Comparison of ENCODE assay signal across 8 mouse cellular contexts in the genomic region with DNA sequence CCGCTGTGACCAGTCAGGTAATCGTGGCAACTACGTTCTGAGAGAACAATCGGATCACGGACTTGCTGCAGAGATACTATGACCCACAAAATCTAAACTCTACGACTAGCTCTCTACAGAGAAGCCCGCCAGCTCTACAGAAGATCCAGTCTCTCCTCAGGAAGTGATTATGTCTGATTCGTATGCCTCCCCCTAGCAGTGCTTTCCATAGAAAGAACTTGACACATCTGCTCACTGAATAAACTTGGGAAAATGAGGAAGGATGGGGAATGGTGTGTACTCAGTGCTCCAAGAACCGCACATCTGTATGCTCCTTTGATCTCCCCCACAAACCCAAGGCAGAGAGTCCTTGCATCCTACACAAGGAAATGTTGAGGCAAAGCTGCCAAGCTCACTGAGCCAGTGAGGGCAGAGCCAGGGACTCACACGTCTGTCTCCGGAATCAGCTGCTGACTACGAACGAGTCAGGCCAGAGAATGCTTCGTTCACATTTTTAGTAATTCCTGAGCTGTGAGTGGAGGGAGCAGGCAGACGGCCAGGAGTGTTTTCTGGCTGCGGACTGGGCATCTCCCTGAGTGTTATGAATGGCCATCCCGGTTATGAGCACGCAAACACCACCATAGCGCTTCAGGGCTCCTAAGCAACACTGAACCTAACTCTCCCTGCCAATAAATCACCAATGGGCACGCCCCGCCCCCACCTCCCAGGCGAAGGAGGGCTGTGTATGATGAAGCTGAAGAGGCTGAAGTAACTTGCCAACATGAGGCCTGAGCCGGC. TPM values are rescaled to one million over a fixed set of nuclear protein-coding genes. Genes with fewer than 3 reads are reported as not detected.
DNase-seq lines count a peak whose midpoint lies in the region; ATAC-seq lines count a peak whose summit lies in the region.

No protein-coding gene starts in this region.

- peak; percentile 59; the same call in 1 of the 2 replicates for ATAC-seq in hindbrain, embryonic 15.5 days (ENCODE audit: low FRiP score, low read depth)
- no peak for ATAC-seq in hindbrain, embryonic 11.5 days (ENCODE audit: low FRiP score)
- ATAC-seq in midbrain, embryonic 14.5 days (ENCODE audit: low FRiP score, low TSS enrichment): no peak

- H3K27ac ChIP-seq in hindbrain, embryonic 15.5 days (replicated peaks): 0 out of 2 replicates have a peak overlapping the region, but pooled peaks have one; percentile 23
- H3K27ac ChIP-seq in hindbrain, embryonic 11.5 days (ENCODE audit: low read depth, low read length): no peak overlapping the region
- no peak overlapping the region for H3K27ac ChIP-seq in midbrain, embryonic 14.5 days (replicated peaks; ENCODE audit: low read depth, low read length)

- H3K9ac ChIP-seq in hindbrain, embryonic 15.5 days: no peak overlapping the region
- no peak overlapping the region for H3K9ac ChIP-seq in hindbrain, embryonic 11.5 days (ENCODE audit: low read depth, low read length)
- no peak overlapping the region for H3K9ac ChIP-seq in midbrain, embryonic 14.5 days (replicated peaks; ENCODE audit: low read length)

- intact Hi-C loops in heart, postnatal 14 days (cut with DNase I): no loop called here

- DNase-seq in hindbrain, embryonic 11.5 days (ENCODE audit: low spot score): no peak
- DNase-seq in Muller cell, postnatal 12 days (ENCODE audit: inconsistent ontology term): peak; percentile 90
- peak; percentile 77 for DNase-seq in cerebellum, adult 9-10 months
- peak; percentile 47 to 67 for DNase-seq in heart, postnatal 14 days
- DNase-seq in lung, postnatal 25 days (ENCODE audit: low spot score): peak; percentile 50
- DNase-seq in spleen, postnatal 10 days (ENCODE audit: low spot score in 2 of 2): no peak
- DNase-seq in midbrain, embryonic 14.5 days: no peak

- WGBS in hindbrain, embryonic 15.5 days: 75% methylated on average over 23 of the region's 23 CpGs
- WGBS in hindbrain, embryonic 11.5 days: 93% methylated on average over 23 of the region's 23 CpGs
- WGBS in midbrain, embryonic 14.5 days: 88% methylated on average over 23 of the region's 23 CpGs

- H3K4me1 ChIP-seq in hindbrain, embryonic 15.5 days (replicated peaks): peaks cover 20% of the 10 kb centered on the region
- no peaks in the 10 kb centered on the region for H3K4me1 ChIP-seq in hindbrain, embryonic 11.5 days (replicated peaks; ENCODE audit: control insufficient read depth, insufficient read depth, low read length)
- H3K4me1 ChIP-seq in midbrain, embryonic 14.5 days (ENCODE audit: control insufficient read depth, insufficient read depth, low read length): peaks cover under 1% of the 10 kb centered on the region; the same call in 1 of the 2 replicates

- H3K9me3 ChIP-seq in hindbrain, embryonic 15.5 days: no peaks in the 10 kb centered on the region
- H3K9me3 ChIP-seq in hindbrain, embryonic 11.5 days (ENCODE audit: control insufficient read depth, low read length): no peaks in the 10 kb centered on the region
- H3K9me3 ChIP-seq in midbrain, embryonic 14.5 days (ENCODE audit: control insufficient read depth, low read length): no peaks in the 10 kb centered on the region

- H3K4me3 ChIP-seq in hindbrain, embryonic 15.5 days: no peak overlapping the region
- no peak overlapping the region for H3K4me3 ChIP-seq in hindbrain, embryonic 11.5 days (ENCODE audit: low read depth, low read length)
- H3K4me3 ChIP-seq in midbrain, embryonic 14.5 days (replicated peaks; ENCODE audit: low read depth, low read length): no peak overlapping the region

- no peaks in the 10 kb centered on the region for H3K36me3 ChIP-seq in hindbrain, embryonic 15.5 days
- no peaks in the 10 kb centered on the region for H3K36me3 ChIP-seq in hindbrain, embryonic 11.5 days (ENCODE audit: control insufficient read depth, insufficient read depth, low read length)
- 0 out of 2 replicates have a peak, but pooled peaks cover 4% of the 10 kb centered on the region for H3K36me3 ChIP-seq in midbrain, embryonic 14.5 days (ENCODE audit: control insufficient read depth, insufficient read depth, low read length)

- no peaks in the 10 kb centered on the region for H3K27me3 ChIP-seq in hindbrain, embryonic 15.5 days
- H3K27me3 ChIP-seq in hindbrain, embryonic 11.5 days (ENCODE audit: control insufficient read depth, insufficient read depth, low read length): no peaks in the 10 kb centered on the region
- no peaks in the 10 kb centered on the region for H3K27me3 ChIP-seq in midbrain, embryonic 14.5 days (ENCODE audit: control insufficient read depth, insufficient read depth, low read length)

- peak overlapping the region; percentile 16; the same call in 1 of the 2 replicates for H3K4me2 ChIP-seq in hindbrain, embryonic 15.5 days
- no peak overlapping the region for H3K4me2 ChIP-seq in hindbrain, embryonic 11.5 days (replicated peaks; ENCODE audit: low read depth, low read length)
- no peak overlapping the region for H3K4me2 ChIP-seq in midbrain, embryonic 14.5 days (ENCODE audit: low read length)

RNA-seq across cellular contexts. Expression of a gene that starts 16.6 kb away (rescaled TPM):
- 32.1 and 38.5 TPM in 2 replicates for polyA plus RNA-seq in hindbrain, embryonic 15.5 days (2015; fragmentation: Nextera tagmentation; extraction: Ambion mirVana)
- polyA plus RNA-seq in hindbrain, embryonic 11.5 days (2014; fragmentation: Nextera tagmentation; extraction: Ambion mirVana): 36.7 and 38.4 TPM in 2 replicates
- 10 to 100 TPM; 42.9 to 43.6 TPM for total RNA-seq in heart, postnatal 14 days (2021)
- polyA plus RNA-seq in midbrain, embryonic 14.5 days (2014; fragmentation: Nextera tagmentation; extraction: Ambion mirVana): 39.5 and 49.4 TPM in 2 replicates

Comparison
In these comparisons a context has a peak if more than half of its experiments do, and no peak if none do; other contexts are left out.
1. DNase-seq: peak in Muller cell, postnatal 12 days (single experiment), cerebellum, adult 9-10 months (single experiment), heart, postnatal 14 days (2 of 2) and lung, postnatal 25 days (single experiment); none in hindbrain, embryonic 11.5 days (single experiment), spleen, postnatal 10 days (0 of 2) and midbrain, embryonic 14.5 days (single experiment).